Mouse (Mus musculus): ENCODE measurements around the gene Elp4. TPM values are rescaled to one million over a fixed set of nuclear protein-coding genes. Genes with fewer than 3 reads are reported as not detected.

Gene Elp4
- polyA plus RNA-seq, 1 experiment: 2.9 TPM

- TF ChIP-seq POLR2A (IDR thresholded peaks at IDR 0.05; ENCODE audit: low read depth, low read length): no peak
- no peak for TF ChIP-seq CTCF (IDR thresholded peaks at IDR 0.05; ENCODE audit: extremely low read depth, insufficient read depth, insufficient read length, insufficient replicate concordance)
- Histone ChIP-seq H3K27me3 (ENCODE audit: control insufficient read depth, insufficient read depth, low read length) (no peaks in the 10 kb centered on the region), H3K27ac (ENCODE audit: insufficient read depth, low read length) (no peak overlapping the region), H3K4me1 (ENCODE audit: control insufficient read depth, insufficient read depth, insufficient read length) (no peaks in the 10 kb centered on the region), H3K36me3 (ENCODE audit: control insufficient read depth, insufficient read depth, low read length) (no peaks in the 10 kb centered on the region), H3K4me3 (ENCODE audit: extremely low read depth, insufficient read depth, insufficient read length) (no peak overlapping the region)
- DNase-seq (ENCODE audit: low read depth in 1 of 2, low spot score in 2 of 2): no peak
- WGBS: 96% methylated on average over 2 of the region's 2 CpGs
These were observed 51.4 kb downstream of the Elp4 start for GRCm38 (mm10) chr2:105852971-105853370.

GRCm38 (mm10) chr2:105851714-105852293 is 52.6 kb downstream of the Elp4 start:
- no peaks in the 10 kb centered on the region for H3K4me1 ChIP-seq (ENCODE audit: control insufficient read depth, insufficient read depth, insufficient read length)
- H3K36me3 ChIP-seq (ENCODE audit: control insufficient read depth, insufficient read depth, low read length): no peaks in the 10 kb centered on the region
- DNase-seq (ENCODE audit: low read depth in 1 of 2, low spot score in 2 of 2): no peak
- no peak overlapping the region for H3K4me3 ChIP-seq (ENCODE audit: extremely low read depth, insufficient read depth, insufficient read length)
- no peak overlapping the region for H3K27ac ChIP-seq (ENCODE audit: insufficient read depth, low read length)
- TF ChIP-seq CTCF (IDR thresholded peaks at IDR 0.05; ENCODE audit: extremely low read depth, insufficient read depth, insufficient read length, insufficient replicate concordance) (no peak), POLR2A (IDR thresholded peaks at IDR 0.05; ENCODE audit: low read depth, low read length) (no peak)
- no peaks in the 10 kb centered on the region for H3K27me3 ChIP-seq (ENCODE audit: control insufficient read depth, insufficient read depth, low read length)

- no peak for DNase-seq (ENCODE audit: low read depth in 1 of 2, low spot score in 2 of 2)
- TF ChIP-seq POLR2A (IDR thresholded peaks at IDR 0.05; ENCODE audit: low read depth, low read length) (no peak), CTCF (IDR thresholded peaks at IDR 0.05; ENCODE audit: extremely low read depth, insufficient read depth, insufficient read length, insufficient replicate concordance) (no peak)
- Histone ChIP-seq H3K27me3 (ENCODE audit: control insufficient read depth, insufficient read depth, low read length) (no peaks in the 10 kb centered on the region), H3K4me1 (ENCODE audit: control insufficient read depth, insufficient read depth, insufficient read length) (no peaks in the 10 kb centered on the region), H3K4me3 (ENCODE audit: extremely low read depth, insufficient read depth, insufficient read length) (no peak overlapping the region), H3K36me3 (ENCODE audit: control insufficient read depth, insufficient read depth, low read length) (no peaks in the 10 kb centered on the region), H3K27ac (ENCODE audit: insufficient read depth, low read length) (no peak overlapping the region)
- WGBS: 90% methylated on average over 5 of the region's 5 CpGs
These were observed 61.2 kb downstream of the Elp4 start for GRCm38 (mm10) chr2:105843151-105843550.

- DNase-seq (ENCODE audit: low read depth in 1 of 2, low spot score in 2 of 2): no peak
- no peak overlapping the region for H3K4me3 ChIP-seq (ENCODE audit: extremely low read depth, insufficient read depth, insufficient read length)
- H3K4me1 ChIP-seq (ENCODE audit: control insufficient read depth, insufficient read depth, insufficient read length): no peaks in the 10 kb centered on the region
- 75% methylated on average over 1 of the region's 1 CpGs for WGBS
- H3K27ac ChIP-seq (ENCODE audit: insufficient read depth, low read length): no peak overlapping the region
- 0 out of 2 replicates have a peak, but pooled peaks cover 1% of the 10 kb centered on the region for H3K36me3 ChIP-seq (ENCODE audit: control insufficient read depth, insufficient read depth, low read length)
- H3K27me3 ChIP-seq (ENCODE audit: control insufficient read depth, insufficient read depth, low read length): no peaks in the 10 kb centered on the region
- TF ChIP-seq POLR2A (IDR thresholded peaks at IDR 0.05; ENCODE audit: low read depth, low read length): no peak
- no peak for TF ChIP-seq CTCF (IDR thresholded peaks at IDR 0.05; ENCODE audit: extremely low read depth, insufficient read depth, insufficient read length, insufficient replicate concordance)
These were observed 86.4 kb downstream of the Elp4 start for GRCm38 (mm10) chr2:105817965-105818364.

DNA sequence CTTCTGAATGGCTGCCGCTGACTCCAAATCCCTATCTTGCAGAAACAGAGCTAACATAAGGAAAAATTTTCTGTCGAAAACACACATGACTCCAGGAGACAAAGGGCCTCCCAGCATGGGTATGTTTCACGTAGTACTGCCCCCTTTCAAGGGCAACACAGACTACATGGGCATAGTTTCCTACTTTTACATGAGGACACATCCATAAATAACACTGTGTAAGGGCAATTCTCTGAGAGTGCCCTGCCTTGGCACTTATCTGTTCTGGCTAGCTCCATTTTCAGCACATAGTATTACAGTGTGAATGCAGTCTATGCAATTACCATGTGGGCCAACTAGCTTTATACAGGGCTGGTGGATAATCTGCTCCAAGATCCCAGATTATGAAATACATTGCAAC is 89.2 kb downstream of the Elp4 start:
- DNase-seq (ENCODE audit: low read depth in 1 of 2, low spot score in 2 of 2): no peak
- Histone ChIP-seq H3K36me3 (ENCODE audit: control insufficient read depth, insufficient read depth, low read length) (no peaks in the 10 kb centered on the region), H3K4me3 (ENCODE audit: extremely low read depth, insufficient read depth, insufficient read length) (no peak overlapping the region), H3K4me1 (ENCODE audit: control insufficient read depth, insufficient read depth, insufficient read length) (no peaks in the 10 kb centered on the region), H3K27ac (ENCODE audit: insufficient read depth, low read length) (no peak overlapping the region), H3K27me3 (ENCODE audit: control insufficient read depth, insufficient read depth, low read length) (no peaks in the 10 kb centered on the region)
- 90% methylated on average over 3 of the region's 3 CpGs for WGBS
- TF ChIP-seq POLR2A (IDR thresholded peaks at IDR 0.05; ENCODE audit: low read depth, low read length): no peak
- no peak for TF ChIP-seq CTCF (IDR thresholded peaks at IDR 0.05; ENCODE audit: extremely low read depth, insufficient read depth, insufficient read length, insufficient replicate concordance)

- 85% methylated on average over 3 of the region's 3 CpGs for WGBS
- Histone ChIP-seq H3K36me3 (ENCODE audit: control insufficient read depth, insufficient read depth, low read length) (no peaks in the 10 kb centered on the region), H3K4me1 (ENCODE audit: control insufficient read depth, insufficient read depth, insufficient read length) (no peaks in the 10 kb centered on the region), H3K27ac (ENCODE audit: insufficient read depth, low read length) (no peak overlapping the region), H3K4me3 (ENCODE audit: extremely low read depth, insufficient read depth, insufficient read length) (no peak overlapping the region), H3K27me3 (ENCODE audit: control insufficient read depth, insufficient read depth, low read length) (no peaks in the 10 kb centered on the region)
- DNase-seq (ENCODE audit: low read depth in 1 of 2, low spot score in 2 of 2): no peak
- no peak for TF ChIP-seq POLR2A (IDR thresholded peaks at IDR 0.05; ENCODE audit: low read depth, low read length)
- TF ChIP-seq CTCF (IDR thresholded peaks at IDR 0.05; ENCODE audit: extremely low read depth, insufficient read depth, insufficient read length, insufficient replicate concordance): no peak
These were observed 91.3 kb downstream of the Elp4 start for GRCm38 (mm10) chr2:105813041-105813440.

- Histone ChIP-seq H3K4me1 (ENCODE audit: control insufficient read depth, insufficient read depth, insufficient read length) (no peaks in the 10 kb centered on the region), H3K27me3 (ENCODE audit: control insufficient read depth, insufficient read depth, low read length) (no peaks in the 10 kb centered on the region), H3K36me3 (ENCODE audit: control insufficient read depth, insufficient read depth, low read length) (no peaks in the 10 kb centered on the region), H3K27ac (ENCODE audit: insufficient read depth, low read length) (no peak overlapping the region), H3K4me3 (ENCODE audit: extremely low read depth, insufficient read depth, insufficient read length) (no peak overlapping the region)
- WGBS: 85% methylated on average over 2 of the region's 2 CpGs
- DNase-seq (ENCODE audit: low read depth in 1 of 2, low spot score in 2 of 2): no peak
- TF ChIP-seq POLR2A (IDR thresholded peaks at IDR 0.05; ENCODE audit: low read depth, low read length) (no peak), CTCF (IDR thresholded peaks at IDR 0.05; ENCODE audit: extremely low read depth, insufficient read depth, insufficient read length, insufficient replicate concordance) (no peak)
These were observed 94.1 kb downstream of the Elp4 start for GRCm38 (mm10) chr2:105810286-105810685.

Measured in spleen, adult 2 months (tissue).